Mouse (Mus musculus) c-Kit-positive CD71-positive TER-119-positive erythroid progenitor cells, embryonic 14.5 days (primary cell): ENCODE measurements around the gene Ccnd2.

Source experiments
- DNase-seq: peaks from one replicate; pipeline ENCODE4 v3.0.0-alpha.2; 2013; ENCODE audit warnings: low spot score

The Ccnd2 gene

GRCm38 (mm10) chr6:127148526-127149302, 3.3 kb downstream of the Ccnd2 start:
- DNase-seq = no peak

GRCm38 (mm10) chr6:127147665-127148064, 4.3 kb downstream of the Ccnd2 start:
- peak; percentile 73 for DNase-seq

GRCm38 (mm10) chr6:127146322-127146947, 5.6 kb downstream of the Ccnd2 start:
- DNase-seq = no peak

GRCm38 (mm10) chr6:127145464-127146190, 6.4 kb downstream of the Ccnd2 start:
- no peak for DNase-seq

GRCm38 (mm10) chr6:127143576-127144288, 8.3 kb downstream of the Ccnd2 start:
- DNase-seq = no peak

- DNase-seq = no peak
Observed at GRCm38 (mm10) chr6:127143124-127143520, 8.9 kb downstream of the Ccnd2 start.

- peak; percentile 72 for DNase-seq
Observed at GRCm38 (mm10) chr6:127142154-127143123, 9.6 kb downstream of the Ccnd2 start.

- DNase-seq = no peak
Observed at GRCm38 (mm10) chr6:127138962-127139361, 13.0 kb downstream of the Ccnd2 start.

GRCm38 (mm10) chr6:127133433-127134245, 18.4 kb downstream of the Ccnd2 start:
- DNase-seq = no peak

GRCm38 (mm10) chr6:127132719-127133118, 19.3 kb downstream of the Ccnd2 start:
- DNase-seq = no peak

GRCm38 (mm10) chr6:127131946-127132345, 20.0 kb downstream of the Ccnd2 start:
- no peak for DNase-seq

GRCm38 (mm10) chr6:127130377-127130776, 21.6 kb downstream of the Ccnd2 start:
- DNase-seq = no peak

- DNase-seq = no peak
Observed at GRCm38 (mm10) chr6:127129659-127130058, 22.3 kb downstream of the Ccnd2 start.

- no peak for DNase-seq
Observed at GRCm38 (mm10) chr6:127123506-127123905, 28.5 kb downstream of the Ccnd2 start.

GRCm38 (mm10) chr6:127122996-127123395, 29.0 kb downstream of the Ccnd2 start:
- no peak for DNase-seq

- no peak for DNase-seq
Observed at GRCm38 (mm10) chr6:127122221-127122806, 29.7 kb downstream of the Ccnd2 start.

GRCm38 (mm10) chr6:127114753-127115456, 37.1 kb downstream of the Ccnd2 start:
- no peak for DNase-seq

GRCm38 (mm10) chr6:127109402-127109930, 42.5 kb downstream of the Ccnd2 start, which contains the start of gene Tigar:
TSS of gene Tigar (minus strand) at chr6:127109557.
- DNase-seq = peak; percentile 51
